Mouse (Mus musculus): ENCODE data around the gene Fam72a. TPM values are rescaled to one million over a fixed set of nuclear protein-coding genes. Genes with fewer than 3 reads are reported as not detected.

Gene Fam72a
- polyA plus RNA-seq, 1 experiment from 2014 or later = 2.3 TPM

GRCm38 (mm10) chr1:131501681-131502080 lies 26.0 kb upstream of the Fam72a start:
- ChIA-PET CTCF (interaction anchor here (0.9 to 2.8 kb wide), 3 partner anchors 11 to 14 kb away, joined by 3 to 9 read pairs (median 3); no protein-coding TSS in a partner anchor), POLR2A (no interaction called here)
- TF ChIP-seq CTCF (IDR thresholded peaks at IDR 0.05) = no peak
- no peaks in the 10 kb centered on the region for H3K27me3 ChIP-seq
- in situ Hi-C loops (cut with MboI; ENCODE audit: low pct_unique_long_range_greater_than_20kb) = no loop called here
- ATAC-seq (no peak), DNase-seq (ENCODE audit: low read depth, low spot score) (no peak)

- in situ Hi-C loops (cut with MboI; ENCODE audit: low pct_unique_long_range_greater_than_20kb) = no loop called here
- TF ChIP-seq CTCF (IDR thresholded peaks at IDR 0.05) = no peak
- DNase-seq (ENCODE audit: low read depth, low spot score) (no peak), ATAC-seq (no peak)
- CTCF ChIA-PET = no interaction called here
- POLR2A ChIA-PET = no interaction called here
- H3K27me3 ChIP-seq = no peaks in the 10 kb centered on the region
Observed at GRCm38 (mm10) chr1:131511131-131511530, 16.6 kb upstream of the Fam72a start.

GRCm38 (mm10) chr1:131511661-131512500 lies 15.8 kb upstream of the Fam72a start:
- CTCF ChIA-PET = no interaction called here
- in situ Hi-C loops (cut with MboI; ENCODE audit: low pct_unique_long_range_greater_than_20kb) = no loop called here

GRCm38 (mm10) chr1:131513136-131513535 lies 14.6 kb upstream of the Fam72a start:
- ChIA-PET CTCF (interaction anchor here (1.0 to 2.4 kb wide), 2 partner anchors 8 to 13 kb away, joined by 3 to 9 read pairs; no protein-coding TSS in a partner anchor), POLR2A (no interaction called here)
- no peaks in the 10 kb centered on the region for H3K27me3 ChIP-seq
- in situ Hi-C loops (cut with MboI; ENCODE audit: low pct_unique_long_range_greater_than_20kb) = no loop called here
- DNase-seq (ENCODE audit: low read depth, low spot score) (no peak), ATAC-seq (no peak)
- no peak for TF ChIP-seq CTCF (IDR thresholded peaks at IDR 0.05)

More at GRCm38 (mm10) chr1:131511661-131512500, 15.8 kb upstream of the Fam72a start:
- POLR2A ChIA-PET = no interaction called here
- no peak for TF ChIP-seq CTCF (IDR thresholded peaks at IDR 0.05)
- no peak for ATAC-seq
- no peak for DNase-seq (ENCODE audit: low read depth, low spot score)
- H3K27me3 ChIP-seq = no peaks in the 10 kb centered on the region

GRCm38 (mm10) chr1:131514197-131514596 lies 13.5 kb upstream of the Fam72a start:
- ChIA-PET POLR2A (interaction anchor here (0.6 kb wide), 2 partner anchors 9 to 136 kb away, joined by 3 to 5 read pairs; no protein-coding TSS in a partner anchor), CTCF (interaction anchor here (0.6 to 2.4 kb wide), 3 partner anchors 10 to 367 kb away, joined by 3 to 9 read pairs (median 3); no protein-coding TSS in a partner anchor)
- no peak for TF ChIP-seq CTCF (IDR thresholded peaks at IDR 0.05)
- no peaks in the 10 kb centered on the region for H3K27me3 ChIP-seq
- ATAC-seq (no peak), DNase-seq (ENCODE audit: low read depth, low spot score) (no peak)
- in situ Hi-C loops (cut with MboI; ENCODE audit: low pct_unique_long_range_greater_than_20kb) = no loop called here

- in situ Hi-C loops (cut with MboI; ENCODE audit: low pct_unique_long_range_greater_than_20kb) = no loop called here
- ChIA-PET POLR2A (no interaction called here), CTCF (no interaction called here)
- H3K27me3 ChIP-seq = no peaks in the 10 kb centered on the region
- ATAC-seq (no peak), DNase-seq (ENCODE audit: low read depth, low spot score) (no peak)
- no peak for TF ChIP-seq CTCF (IDR thresholded peaks at IDR 0.05)
Observed at GRCm38 (mm10) chr1:131516588-131516987, 11.1 kb upstream of the Fam72a start.

GRCm38 (mm10) chr1:131523794-131524193 lies 3.9 kb upstream of the Fam72a start:
- POLR2A ChIA-PET = interaction anchor here (0.8 kb wide), 1 partner anchor 14 kb away, joined by 3 read pairs; no protein-coding TSS in a partner anchor
- in situ Hi-C loops (cut with MboI; ENCODE audit: low pct_unique_long_range_greater_than_20kb) = no loop called here
- ATAC-seq (no peak), DNase-seq (ENCODE audit: low read depth, low spot score) (no peak)
- CTCF ChIA-PET = no interaction called here
- no peak for TF ChIP-seq CTCF (IDR thresholded peaks at IDR 0.05)
- H3K27me3 ChIP-seq = no peaks in the 10 kb centered on the region

GRCm38 (mm10) chr1:131525101-131525585 lies 2.6 kb upstream of the Fam72a start:
- no peak for TF ChIP-seq CTCF (IDR thresholded peaks at IDR 0.05)
- in situ Hi-C loops (cut with MboI; ENCODE audit: low pct_unique_long_range_greater_than_20kb) = no loop called here
- no peak for ATAC-seq
- ChIA-PET POLR2A (interaction anchor here (0.7 kb wide), 1 partner anchor 94 kb away, joined by 5 read pairs; no protein-coding TSS in a partner anchor), CTCF (no interaction called here)
- H3K27me3 ChIP-seq = no peaks in the 10 kb centered on the region
- DNase-seq (ENCODE audit: low read depth, low spot score) = no peak

- DNase-seq (ENCODE audit: low read depth, low spot score) = no peak
- ChIA-PET CTCF (interaction anchor here (0.8 kb wide), 1 partner anchor 29 kb away, joined by 3 read pairs; no protein-coding TSS in a partner anchor), POLR2A (interaction anchor here (0.7 kb wide), 3 partner anchors 10 to 94 kb away, joined by 3 to 5 read pairs (median 4); no protein-coding TSS in a partner anchor)
- in situ Hi-C loops (cut with MboI; ENCODE audit: low pct_unique_long_range_greater_than_20kb) = no loop called here
- no peak for TF ChIP-seq CTCF (IDR thresholded peaks at IDR 0.05)
- H3K27me3 ChIP-seq = no peaks in the 10 kb centered on the region
- no peak for ATAC-seq
Observed at GRCm38 (mm10) chr1:131525586-131526271, 2.0 kb upstream of the Fam72a start.

Data from Patski (cell line).